Mouse (Mus musculus) liver, postnatal 0 days (tissue): ENCODE measurements around the gene Trim9.

Source experiments
- CTCF ChIP-seq: sonication (generic); IDR thresholded peaks from 2 replicates; pipeline ENCODE4 v1.5.1; 2016; ENCODE audit warnings: antibody characterized with exemption, low read depth
- EP300 ChIP-seq: IDR thresholded peaks from 2 replicates; pipeline ENCODE4 v1.6.1; 2016; ENCODE audit warnings: antibody characterized with exemption, low read depth, mild to moderate bottlenecking

GRCm38 (mm10) chr12:70326393-70326792, 21.0 kb downstream of the Trim9 start:
- TF ChIP-seq CTCF (no peak), EP300 (no peak)
